Mouse (Mus musculus): ENCODE data around the gene Eaf2.

DNA sequence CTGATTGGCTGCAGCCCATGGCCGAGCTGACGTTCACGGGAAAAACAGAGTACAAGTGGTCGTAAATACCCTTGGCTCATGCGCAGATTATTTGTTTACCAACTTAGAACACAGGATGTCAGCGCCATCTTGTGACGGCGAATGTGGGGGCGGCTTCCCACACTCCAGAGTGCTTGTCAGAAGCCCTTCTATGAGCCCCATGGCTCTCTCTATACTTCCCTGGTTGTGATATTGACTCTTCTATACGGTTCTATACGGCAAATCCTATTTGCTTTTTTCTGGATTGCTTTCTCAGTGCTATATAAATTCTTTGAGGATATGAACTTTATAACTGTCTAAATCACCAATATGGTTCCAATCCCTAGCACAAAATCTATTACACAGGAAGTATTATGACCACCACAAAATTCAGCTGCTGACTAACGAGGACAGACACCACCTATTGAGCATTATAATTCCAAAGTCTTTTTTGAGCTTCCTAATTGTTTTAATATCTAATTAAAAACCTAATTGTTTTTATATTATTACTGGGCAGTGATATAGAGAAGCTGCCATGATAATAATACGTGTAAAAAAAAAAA lies 104.5 kb downstream of the Eaf2 start:
- TF ChIP-seq CTCF (IDR thresholded peaks at IDR 0.05; ENCODE audit: borderline replicate concordance, insufficient read depth, low read length): no peak
- TF ChIP-seq POLR2A (IDR thresholded peaks at IDR 0.05; ENCODE audit: low read depth, low read length): no peak
